Comparison of ENCODE assay signal across 10 mouse cellular contexts in the genomic region with DNA sequence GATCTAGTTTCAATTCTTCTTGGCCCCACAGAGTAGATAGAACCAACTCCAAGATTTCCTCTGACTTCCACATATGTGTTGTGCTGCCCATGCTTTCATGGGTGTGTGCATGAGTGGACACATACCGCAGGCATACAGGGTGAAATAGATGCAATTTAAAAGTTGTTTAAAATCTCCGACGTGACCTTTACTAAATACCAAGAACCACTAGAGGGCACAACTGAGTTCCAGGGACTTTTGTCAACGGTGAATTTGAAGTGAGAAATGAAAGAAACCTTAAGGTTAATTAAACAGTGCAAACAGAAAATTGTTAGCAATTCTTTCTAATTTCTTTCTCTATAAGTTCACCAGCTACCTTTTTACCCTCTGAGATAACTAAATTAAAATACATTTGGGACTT. TPM values are rescaled to one million over a fixed set of nuclear protein-coding genes. Genes with fewer than 3 reads are reported as not detected.
DNase-seq lines count a peak whose midpoint lies in the region; ATAC-seq and TF ChIP-seq lines count a peak whose summit lies in the region.
"Had no signal": no experiment of that assay in that cellular context is flagged by ENCODE, and none has a peak within 500 bp of the region (broad histone marks: within the 10 kb centered on the region; RNA-seq: fewer than 3 reads in every experiment).

No protein-coding gene starts in this region.

- peak; percentile 14 to 37 for DNase-seq in cerebellum, postnatal 14 days
- DNase-seq in layer of hippocampus, adult 2 months (ENCODE audit: low spot score in 2 of 2), result peak in 1 of 2 experiments; percentile 36
- no peak for DNase-seq in layer of hippocampus, adult 9-10 months (ENCODE audit: low spot score)
- peak; percentile 60 for DNase-seq in MN1 (ENCODE audit: low spot score)
- DNase-seq in lung, embryonic 14.5 days, result peak; percentile 81
- DNase-seq in gastrocnemius, postnatal 25 days, result no peak
- DNase-seq in spleen, postnatal 36 days (ENCODE audit: low spot score in 2 of 2), result no peak
- DNase-seq: layer of hippocampus, postnatal 36 days had no signal

- H3K4me2 ChIP-seq in lung, embryonic 14.5 days, result no peak overlapping the region

- no peak overlapping the region for H3K4me3 ChIP-seq in layer of hippocampus, adult 2 months
- H3K4me3 ChIP-seq in lung, embryonic 14.5 days (ENCODE audit: low read depth, low read length), result no peak overlapping the region
- H3K4me3 ChIP-seq: forebrain, embryonic 10.5 days had no signal

- no peaks in the 10 kb centered on the region for H3K4me1 ChIP-seq in lung, embryonic 14.5 days (ENCODE audit: insufficient read depth)
- H3K4me1 ChIP-seq: forebrain, embryonic 10.5 days had no signal

- no peak overlapping the region for H3K27ac ChIP-seq in layer of hippocampus, adult 2 months
- no peak overlapping the region for H3K27ac ChIP-seq in lung, embryonic 14.5 days (ENCODE audit: low read depth)
- H3K27ac ChIP-seq: forebrain, embryonic 10.5 days had no signal

- no peaks in the 10 kb centered on the region for H3K9me3 ChIP-seq in lung, embryonic 14.5 days (ENCODE audit: low read depth, low read length)
- H3K9me3 ChIP-seq: forebrain, embryonic 10.5 days had no signal

- no peak overlapping the region for H3K9ac ChIP-seq in lung, embryonic 14.5 days

- WGBS in lung, embryonic 14.5 days, result 21% methylated on average over 4 of the region's 4 CpGs

- no peaks in the 10 kb centered on the region for H3K27me3 ChIP-seq in lung, embryonic 14.5 days (ENCODE audit: insufficient read depth, low read length)

- no peaks in the 10 kb centered on the region for H3K36me3 ChIP-seq in lung, embryonic 14.5 days (ENCODE audit: insufficient read depth)
- H3K36me3 ChIP-seq: forebrain, embryonic 10.5 days had no signal

- ATAC-seq in cerebellum, adult (ENCODE audit: insufficient number of reproducible peaks, low FRiP score, low TSS enrichment), result no peak
- no peak for ATAC-seq in lung, embryonic 14.5 days (ENCODE audit: insufficient read depth)

- peak; percentile 91 for TF ChIP-seq CTCF in layer of hippocampus, adult 2 months (conservative IDR thresholded peaks at IDR 0.05)
- TF ChIP-seq CTCF in lung, embryonic 14.5 days (IDR thresholded peaks at IDR 0.05; ENCODE audit: low read depth), result peak; percentile 65

RNA-seq across cellular contexts. Expression of gene Yes1, which starts 17.2 kb away (rescaled TPM):
- total RNA-seq in layer of hippocampus, adult 2 months (2021), result 10 to 100 TPM; 11.3 to 14.5 TPM
- 47.1 and 49.7 TPM in 2 replicates for polyA plus RNA-seq in lung, embryonic 14.5 days (2014; fragmentation: Nextera tagmentation; extraction: Ambion mirVana)
- total RNA-seq in gastrocnemius, postnatal 25 days (2021), result 1 to 10 TPM; 8.0 to 9.0 TPM

Comparison
In these comparisons a context has a peak if more than half of its experiments do, and no peak if none do; other contexts are left out.
1. DNase-seq: peak in cerebellum, postnatal 14 days (2 of 2), MN1 (single experiment) and lung, embryonic 14.5 days (single experiment); none in layer of hippocampus, adult 9-10 months (single experiment), gastrocnemius, postnatal 25 days (single experiment) and spleen, postnatal 36 days (0 of 2).